Mouse (Mus musculus) gastrocnemius, postnatal 36 days (tissue): ENCODE results near the gene Rpl36al. TPM values are rescaled to one million over a fixed set of nuclear protein-coding genes. Genes with fewer than 3 reads are reported as not detected.
"Not testable (repeated sequence)": the region's sequence is repeated elsewhere in the genome, so short reads cannot be mapped to it uniquely, and the experiment has no call there.

Experiments used
- DNase-seq, 2 experiments: peaks; one replicate each; pipeline ENCODE4 v3.0.0; 2022
- intact Hi-C: fragments of 180-260 bp; cut with DNase I; formaldehyde crosslinking; loops from one replicate; pipeline ENCODE4 v1.15.1; 2025
- microRNA-seq, 2 experiments: library from miRNA; unstranded; fragments of <30 nt; microRNA quantifications; one replicate each; pipeline ENCODE4 v1.2.0; 2021
- total RNA-seq, 2 experiments: library from RNA; stranded (reverse); gene quantifications; 2 replicates each; pipeline ENCODE4 v1.2.3; 2021

Gene Rpl36al
- total RNA-seq, 2 experiments from 2014 or later, result 256 to 308 TPM

- intact Hi-C loops, DNase-seq: not testable (repeated sequence)
Observed at GRCm38 (mm10) chr12:69163586-69163985, 20.3 kb downstream of the Rpl36al start.

- intact Hi-C loops, DNase-seq: not testable (repeated sequence)
Observed at GRCm38 (mm10) chr12:69160677-69161076, 23.2 kb downstream of the Rpl36al start.

GRCm38 (mm10) chr12:69159578-69159940 lies 24.3 kb downstream of the Rpl36al start:
- no peak for DNase-seq
- intact Hi-C loops, result no loop called here

- peak; percentile 93 to 96 for DNase-seq
- intact Hi-C loops, result not testable (repeated sequence)
Observed at GRCm38 (mm10) chr12:69158765-69159577, 24.9 kb downstream of the Rpl36al start, which contains the start of gene Rps29. TSS of gene Rps29 (minus strand) at chr12:69159186.

- intact Hi-C loops, result no loop called here
- no peak for DNase-seq
Observed at GRCm38 (mm10) chr12:69158366-69158764, 25.5 kb downstream of the Rpl36al start.

GRCm38 (mm10) chr12:69157107-69157506 lies 26.8 kb downstream of the Rpl36al start:
- DNase-seq, result no peak
- intact Hi-C loops, result no loop called here

GRCm38 (mm10) chr12:69156436-69156835 lies 27.4 kb downstream of the Rpl36al start:
- intact Hi-C loops, result no loop called here
- DNase-seq, result no peak

GRCm38 (mm10) chr12:69155923-69156322 lies 28.0 kb downstream of the Rpl36al start:
- intact Hi-C loops, result no loop called here
- DNase-seq, result no peak

GRCm38 (mm10) chr12:69150049-69150448 lies 33.8 kb downstream of the Rpl36al start:
- DNase-seq, result no peak
- intact Hi-C loops, result no loop called here

- DNase-seq, result no peak
- intact Hi-C loops, result no loop called here
Observed at GRCm38 (mm10) chr12:69147166-69147735, 36.6 kb downstream of the Rpl36al start.

- DNase-seq, result no peak
- intact Hi-C loops, result no loop called here
Observed at GRCm38 (mm10) chr12:69143460-69143859, 40.4 kb downstream of the Rpl36al start.

- DNase-seq, result no peak
- intact Hi-C loops, result no loop called here
Observed at GRCm38 (mm10) chr12:69139841-69140240, 44.0 kb downstream of the Rpl36al start.

GRCm38 (mm10) chr12:69139201-69139600 lies 44.7 kb downstream of the Rpl36al start:
- DNase-seq, result no peak
- intact Hi-C loops, result no loop called here

Small RNAs within 50 kb of the gene (microRNA-seq; reads per million reads assigned to microRNA genes)
- gene Gm47287, result 0 reads per million in 2 experiments
- 1.4 to 3.0 reads per million in 2 experiments for gene Gm47295

Other genes starting within 250 kb of the Rpl36al start
- 100 to 1,000 TPM; 736 to 913 TPM for gene Rps29, start 24.9 kb downstream of the Rpl36al start, total RNA-seq
- not detected for gene Lrr1, start 15.3 kb downstream of the Rpl36al start, total RNA-seq
- 1 to 10 TPM; 6.5 to 7.7 TPM for gene Mgat2, start 74 bp upstream of the Rpl36al start, total RNA-seq
- gene Gm49383, start 13.0 kb upstream of the Rpl36al start, total RNA-seq, result 1 to 10 TPM; 1.9 to 3.2 TPM
- under 1 TPM; 0.33 to 0.44 TPM for gene Dnaaf2, start 14.3 kb upstream of the Rpl36al start, total RNA-seq
- gene Gm49384, start 20.2 kb upstream of the Rpl36al start, total RNA-seq, result 1 to 10 TPM; 1.5 to 1.8 TPM
- under 1 TPM; 0.30 to 0.33 TPM for gene Pole2, start 44.1 kb upstream of the Rpl36al start, total RNA-seq
- 10 to 100 TPM; 17.2 to 19.6 TPM for gene Klhdc1, start 57.1 kb upstream of the Rpl36al start, total RNA-seq
- 100 to 1,000 TPM; 102 to 105 TPM for gene Klhdc2, start 112.6 kb upstream of the Rpl36al start, total RNA-seq
- gene Nemf, start 173.1 kb upstream of the Rpl36al start, total RNA-seq, result 10 to 100 TPM; 15.9 to 21.6 TPM
- 10 to 100 TPM; 18.3 to 20.9 TPM for gene Arf6, start 188.1 kb upstream of the Rpl36al start, total RNA-seq
- gene Gm9887, start 188.4 kb upstream of the Rpl36al start, total RNA-seq, result not detected